Mouse (Mus musculus): Measurements from ENCODE around the gene Gm4792. TPM values are rescaled to one million over a fixed set of nuclear protein-coding genes. Genes with fewer than 3 reads are reported as not detected.
A peak's percentile ranks its signal among the peaks of the same experiment; 100 is the strongest.

Gene Gm4792
- polyA plus RNA-seq, 1 experiment from 2014 or later = not detected

GRCm38 (mm10) chr10:94312007-94312715 lies 13.7 kb upstream of the Gm4792 start:
- Histone ChIP-seq H3K4me2 (ENCODE audit: low read depth, low read length) (peak overlapping the region; percentile 92), H3K27ac (replicated peaks; ENCODE audit: low read depth, low read length) (no peak overlapping the region), H3K4me3 (ENCODE audit: low read depth, low read length) (peak overlapping the region; percentile 42), H3K9ac (replicated peaks; ENCODE audit: low read length) (peak overlapping the region; percentile 54), H3K36me3 (replicated peaks; ENCODE audit: control insufficient read depth, insufficient read depth, low read depth, low read length) (no peaks in the 10 kb centered on the region), H3K27me3 (ENCODE audit: control insufficient read depth, insufficient read depth, low read length) (peaks cover 6% of the 10 kb centered on the region), H3K4me1 (ENCODE audit: control insufficient read depth, insufficient read depth, low read length) (no peaks in the 10 kb centered on the region), H3K9me3 (replicated peaks; ENCODE audit: control insufficient read depth, low read length) (no peaks in the 10 kb centered on the region)
- peak; percentile 56 for ATAC-seq (replicated peaks; ENCODE audit: insufficient number of reproducible peaks, low FRiP score, low TSS enrichment, low read depth)
- DNase-seq (ENCODE audit: low spot score) = peak; percentile 34
- WGBS = under 1% methylated on average over 45 of the region's 45 CpGs

GRCm38 (mm10) chr10:94311511-94312006 lies 13.1 kb upstream of the Gm4792 start, which contains the start of gene Tmcc3:
Gene Tmcc3 (plus strand): TSS chr10:94311949.
- peaks cover 6% of the 10 kb centered on the region for H3K27me3 ChIP-seq (ENCODE audit: control insufficient read depth, insufficient read depth, low read length)
- no peaks in the 10 kb centered on the region for H3K9me3 ChIP-seq (replicated peaks; ENCODE audit: control insufficient read depth, low read length)
- H3K36me3 ChIP-seq (replicated peaks; ENCODE audit: control insufficient read depth, insufficient read depth, low read depth, low read length) = no peaks in the 10 kb centered on the region
- peak within 1 kb of the TSS; percentile 54 for H3K9ac ChIP-seq (replicated peaks; ENCODE audit: low read length)
- H3K4me3 ChIP-seq (ENCODE audit: low read depth, low read length) = peak within 1 kb of the TSS; percentile 42
- peak within 1 kb of the TSS; percentile 92 for H3K4me2 ChIP-seq (ENCODE audit: low read depth, low read length)
- H3K27ac ChIP-seq (replicated peaks; ENCODE audit: low read depth, low read length) = no peak within 1 kb of the TSS
- peak; percentile 70; the same call in 1 of the 2 replicates for ATAC-seq (replicated peaks; ENCODE audit: insufficient number of reproducible peaks, low FRiP score, low TSS enrichment, low read depth)
- 3% methylated on average over 19 of the region's 19 CpGs for WGBS
- no peaks in the 10 kb centered on the region for H3K4me1 ChIP-seq (ENCODE audit: control insufficient read depth, insufficient read depth, low read length)
- DNase-seq (ENCODE audit: low spot score) = no peak

- H3K4me2 ChIP-seq (ENCODE audit: low read depth, low read length) = no peak overlapping the region
- no peak overlapping the region for H3K9ac ChIP-seq (replicated peaks; ENCODE audit: low read length)
- H3K27ac ChIP-seq (replicated peaks; ENCODE audit: low read depth, low read length) = no peak overlapping the region
- DNase-seq (ENCODE audit: low spot score) = no peak
- ATAC-seq (replicated peaks; ENCODE audit: insufficient number of reproducible peaks, low FRiP score, low TSS enrichment, low read depth) = no peak
- H3K27me3 ChIP-seq (ENCODE audit: control insufficient read depth, insufficient read depth, low read length) = peaks cover 6% of the 10 kb centered on the region
- no peaks in the 10 kb centered on the region for H3K9me3 ChIP-seq (replicated peaks; ENCODE audit: control insufficient read depth, low read length)
- H3K4me1 ChIP-seq (ENCODE audit: control insufficient read depth, insufficient read depth, low read length) = no peaks in the 10 kb centered on the region
- no peak overlapping the region for H3K4me3 ChIP-seq (ENCODE audit: low read depth, low read length)
- H3K36me3 ChIP-seq (replicated peaks; ENCODE audit: control insufficient read depth, insufficient read depth, low read depth, low read length) = no peaks in the 10 kb centered on the region
- 67% methylated on average over 7 of the region's 9 CpGs for WGBS
Observed at GRCm38 (mm10) chr10:94310499-94311267, 12.2 kb upstream of the Gm4792 start.

- Histone ChIP-seq H3K4me1 (ENCODE audit: control insufficient read depth, insufficient read depth, low read length) (no peaks in the 10 kb centered on the region), H3K4me2 (ENCODE audit: low read depth, low read length) (no peak overlapping the region), H3K27me3 (ENCODE audit: control insufficient read depth, insufficient read depth, low read length) (no peaks in the 10 kb centered on the region), H3K4me3 (ENCODE audit: low read depth, low read length) (no peak overlapping the region), H3K9me3 (replicated peaks; ENCODE audit: control insufficient read depth, low read length) (no peaks in the 10 kb centered on the region), H3K27ac (replicated peaks; ENCODE audit: low read depth, low read length) (no peak overlapping the region), H3K9ac (replicated peaks; ENCODE audit: low read length) (no peak overlapping the region), H3K36me3 (replicated peaks; ENCODE audit: control insufficient read depth, insufficient read depth, low read depth, low read length) (no peaks in the 10 kb centered on the region)
- DNase-seq (ENCODE audit: low spot score) (peak; percentile 83), ATAC-seq (replicated peaks; ENCODE audit: insufficient number of reproducible peaks, low FRiP score, low TSS enrichment, low read depth) (no peak)
- 54% methylated on average over 5 of the region's 5 CpGs for WGBS
Observed at GRCm38 (mm10) chr10:94305526-94305925, 7.0 kb upstream of the Gm4792 start.

- Histone ChIP-seq H3K27me3 (ENCODE audit: control insufficient read depth, insufficient read depth, low read length) (no peaks in the 10 kb centered on the region), H3K4me3 (ENCODE audit: low read depth, low read length) (no peak overlapping the region), H3K4me1 (ENCODE audit: control insufficient read depth, insufficient read depth, low read length) (no peaks in the 10 kb centered on the region), H3K4me2 (ENCODE audit: low read depth, low read length) (no peak overlapping the region), H3K27ac (replicated peaks; ENCODE audit: low read depth, low read length) (no peak overlapping the region), H3K9me3 (replicated peaks; ENCODE audit: control insufficient read depth, low read length) (no peaks in the 10 kb centered on the region), H3K9ac (replicated peaks; ENCODE audit: low read length) (no peak overlapping the region), H3K36me3 (replicated peaks; ENCODE audit: control insufficient read depth, insufficient read depth, low read depth, low read length) (no peaks in the 10 kb centered on the region)
- no peak for DNase-seq (ENCODE audit: low spot score)
- 82% methylated on average over 9 of the region's 9 CpGs for WGBS
- no peak for ATAC-seq (replicated peaks; ENCODE audit: insufficient number of reproducible peaks, low FRiP score, low TSS enrichment, low read depth)
Observed at GRCm38 (mm10) chr10:94304064-94304657, 5.7 kb upstream of the Gm4792 start.

- Histone ChIP-seq H3K4me1 (ENCODE audit: control insufficient read depth, insufficient read depth, low read length) (no peaks in the 10 kb centered on the region), H3K36me3 (replicated peaks; ENCODE audit: control insufficient read depth, insufficient read depth, low read depth, low read length) (no peaks in the 10 kb centered on the region), H3K4me3 (ENCODE audit: low read depth, low read length) (no peak overlapping the region), H3K4me2 (ENCODE audit: low read depth, low read length) (no peak overlapping the region), H3K27me3 (ENCODE audit: control insufficient read depth, insufficient read depth, low read length) (no peaks in the 10 kb centered on the region), H3K27ac (replicated peaks; ENCODE audit: low read depth, low read length) (no peak overlapping the region), H3K9me3 (replicated peaks; ENCODE audit: control insufficient read depth, low read length) (no peaks in the 10 kb centered on the region), H3K9ac (replicated peaks; ENCODE audit: low read length) (no peak overlapping the region)
- DNase-seq (ENCODE audit: low spot score) (no peak), ATAC-seq (replicated peaks; ENCODE audit: insufficient number of reproducible peaks, low FRiP score, low TSS enrichment, low read depth) (no peak)
- WGBS = 86% methylated on average over 2 of the region's 2 CpGs
Observed at GRCm38 (mm10) chr10:94299301-94299700, 798 bp upstream of the Gm4792 start.

- Histone ChIP-seq H3K4me1 (ENCODE audit: control insufficient read depth, insufficient read depth, low read length) (no peaks in the 10 kb centered on the region), H3K27me3 (ENCODE audit: control insufficient read depth, insufficient read depth, low read length) (no peaks in the 10 kb centered on the region), H3K4me3 (ENCODE audit: low read depth, low read length) (no peak overlapping the region), H3K9ac (replicated peaks; ENCODE audit: low read length) (no peak overlapping the region), H3K36me3 (replicated peaks; ENCODE audit: control insufficient read depth, insufficient read depth, low read depth, low read length) (no peaks in the 10 kb centered on the region), H3K27ac (replicated peaks; ENCODE audit: low read depth, low read length) (no peak overlapping the region), H3K4me2 (ENCODE audit: low read depth, low read length) (no peak overlapping the region), H3K9me3 (replicated peaks; ENCODE audit: control insufficient read depth, low read length) (no peaks in the 10 kb centered on the region)
- ATAC-seq (replicated peaks; ENCODE audit: insufficient number of reproducible peaks, low FRiP score, low TSS enrichment, low read depth) = no peak
- DNase-seq (ENCODE audit: low spot score) = no peak
- 90% methylated on average over 5 of the region's 5 CpGs for WGBS
Observed at GRCm38 (mm10) chr10:94295923-94296605, 2.4 kb downstream of the Gm4792 start.

All from embryonic facial prominence, embryonic 11.5 days (tissue).